Mouse (Mus musculus): ENCODE data around the gene Zbtb18. TPM values are rescaled to one million over a fixed set of nuclear protein-coding genes. Genes with fewer than 3 reads are reported as not detected.
"Not testable (repeated sequence)": the region's sequence is repeated elsewhere in the genome, so short reads cannot be mapped to it uniquely, and the experiment has no call there.

Zbtb18 gene
- total RNA-seq, 2 experiments from 2014 or later = 55.8 to 72.3 TPM

GRCm38 (mm10) chr1:177444941-177445340, 2.8 kb downstream of the Zbtb18 start:
- intact Hi-C loops (cut with DNase I; ENCODE audit: low total_unique reads) = loop anchor here (10.0 kb wide), 1 partner anchor 240 kb away; no protein-coding TSS in a partner anchor
- no peak for DNase-seq

DNA sequence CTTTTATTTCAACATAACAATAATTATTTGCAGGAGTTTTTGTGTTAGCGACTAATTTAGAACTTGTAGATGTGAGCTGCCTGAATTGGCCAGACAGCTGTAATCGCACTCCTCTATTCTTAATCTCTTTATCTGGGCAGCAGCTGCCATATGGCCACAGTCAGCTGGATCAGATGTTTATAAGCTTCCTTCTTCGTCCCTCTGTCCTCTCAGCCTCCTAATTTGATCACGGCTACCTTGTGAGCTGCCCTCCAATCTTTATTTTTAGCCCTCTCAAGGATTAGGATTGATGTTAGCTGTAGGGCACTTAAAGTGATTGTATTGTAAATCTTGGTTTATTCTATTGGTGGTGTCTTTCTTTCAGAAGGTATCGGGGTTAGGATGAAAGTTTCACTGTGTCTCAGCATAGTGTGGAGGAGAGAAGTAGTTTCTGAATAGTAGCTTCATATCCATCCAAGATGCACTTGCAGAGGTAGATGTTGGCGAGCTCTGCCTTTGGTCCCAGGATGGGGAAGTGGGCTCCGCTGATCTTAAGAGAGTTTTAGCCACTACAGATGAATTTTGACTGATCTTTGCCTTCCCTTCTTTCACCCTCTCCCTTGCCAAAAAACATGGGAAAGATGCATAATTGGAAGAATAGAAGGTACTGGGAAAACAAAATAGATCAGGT, 3.4 kb downstream of the Zbtb18 start:
- no peak for DNase-seq
- intact Hi-C loops (cut with DNase I; ENCODE audit: low total_unique reads) = loop anchor here (10.0 kb wide), 1 partner anchor 239 kb away; no protein-coding TSS in a partner anchor

DNA sequence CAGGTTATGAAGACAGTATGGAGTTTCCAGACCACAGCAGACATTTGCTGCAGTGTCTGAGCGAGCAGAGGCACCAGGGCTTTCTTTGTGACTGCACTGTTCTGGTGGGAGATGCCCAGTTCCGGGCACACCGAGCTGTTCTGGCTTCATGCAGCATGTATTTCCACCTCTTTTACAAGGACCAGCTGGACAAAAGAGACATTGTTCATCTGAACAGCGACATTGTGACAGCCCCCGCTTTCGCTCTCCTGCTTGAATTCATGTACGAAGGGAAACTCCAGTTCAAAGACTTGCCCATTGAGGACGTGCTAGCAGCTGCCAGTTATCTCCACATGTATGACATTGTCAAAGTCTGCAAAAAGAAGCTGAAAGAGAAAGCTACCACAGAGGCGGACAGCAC, 4.9 kb downstream of the Zbtb18 start:
- DNase-seq = no peak
- intact Hi-C loops (cut with DNase I; ENCODE audit: low total_unique reads) = loop anchor here (10.0 kb wide), 1 partner anchor 238 kb away; no protein-coding TSS in a partner anchor

DNA sequence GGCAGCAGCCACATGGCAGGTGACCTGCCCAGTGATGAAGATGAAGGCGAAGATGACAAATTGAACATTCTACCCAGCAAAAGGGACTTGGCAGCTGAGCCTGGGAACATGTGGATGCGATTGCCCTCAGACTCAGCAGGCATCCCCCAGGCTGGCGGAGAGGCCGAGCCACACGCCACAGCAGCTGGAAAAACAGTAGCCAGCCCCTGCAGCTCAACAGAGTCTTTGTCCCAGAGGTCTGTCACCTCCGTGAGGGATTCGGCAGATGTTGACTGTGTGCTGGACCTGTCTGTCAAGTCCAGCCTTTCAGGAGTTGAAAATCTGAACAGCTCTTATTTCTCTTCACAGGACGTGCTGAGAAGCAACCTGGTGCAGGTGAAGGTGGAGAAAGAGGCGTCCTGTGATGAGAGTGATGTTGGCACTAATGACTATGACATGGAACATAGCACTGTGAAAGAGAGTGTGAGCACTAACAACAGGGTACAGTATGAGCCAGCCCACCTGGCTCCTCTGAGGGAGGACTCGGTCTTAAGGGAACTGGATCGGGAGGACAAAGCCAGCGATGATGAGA, 5.5 kb downstream of the Zbtb18 start:
- no peak for DNase-seq
- intact Hi-C loops (cut with DNase I; ENCODE audit: low total_unique reads) = loop anchor here (10.0 kb wide), 1 partner anchor 237 kb away; no protein-coding TSS in a partner anchor

- no peak for DNase-seq
- intact Hi-C loops (cut with DNase I; ENCODE audit: low total_unique reads) = loop anchor here (10.0 kb wide), 1 partner anchor 237 kb away; no protein-coding TSS in a partner anchor
Measured at GRCm38 (mm10) chr1:177448121-177448561, 6.0 kb downstream of the Zbtb18 start.

- intact Hi-C loops (cut with DNase I; ENCODE audit: low total_unique reads) = loop anchor here (10.0 kb wide), 1 partner anchor 236 kb away; no protein-coding TSS in a partner anchor
- DNase-seq = no peak
Measured at GRCm38 (mm10) chr1:177448921-177449320, 6.8 kb downstream of the Zbtb18 start.

DNA sequence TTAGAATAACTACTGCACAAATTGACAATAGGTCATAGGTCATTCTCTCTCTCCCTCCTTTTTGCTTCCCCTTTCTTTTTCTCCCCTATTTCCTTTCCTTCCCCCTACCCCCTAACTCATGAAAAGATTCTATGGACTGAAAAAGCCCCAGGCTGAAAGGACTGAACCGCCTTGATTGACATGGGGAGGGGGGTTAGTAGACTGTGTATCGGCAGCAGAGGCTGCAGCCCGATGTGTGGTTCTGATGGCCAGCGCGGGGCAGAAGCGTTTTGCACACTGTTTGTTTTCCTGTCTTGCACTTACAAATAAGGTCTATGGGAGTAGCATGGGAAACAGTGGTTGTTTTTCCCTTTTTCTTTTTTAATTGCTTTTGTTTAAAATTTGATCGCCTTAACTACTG, 7.7 kb downstream of the Zbtb18 start:
- DNase-seq = not testable (repeated sequence)
- intact Hi-C loops (cut with DNase I; ENCODE audit: low total_unique reads) = loop anchor here (10.0 kb wide), 1 partner anchor 235 kb away; no protein-coding TSS in a partner anchor

DNA sequence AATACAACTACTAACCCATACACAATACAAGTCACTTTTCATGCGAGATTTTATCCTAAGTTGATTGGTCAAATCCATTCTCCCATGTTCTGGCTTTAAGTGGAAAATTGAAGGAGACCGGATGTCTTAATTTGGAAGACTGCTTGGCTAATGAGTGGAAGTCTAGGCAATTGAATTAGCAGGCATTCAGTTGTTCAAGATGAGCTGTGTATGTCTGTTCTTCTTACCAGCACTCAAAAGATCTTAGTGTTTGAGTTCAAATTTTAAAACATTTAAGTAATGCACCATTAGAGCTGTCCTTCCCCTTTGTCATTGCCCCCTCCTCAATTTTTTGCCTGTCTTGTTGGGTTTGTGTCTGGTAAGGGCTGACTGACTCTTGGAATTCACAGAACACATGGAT, 8.9 kb downstream of the Zbtb18 start:
- no peak for DNase-seq
- intact Hi-C loops (cut with DNase I; ENCODE audit: low total_unique reads) = no loop called here

GRCm38 (mm10) chr1:177451991-177452431, 9.9 kb downstream of the Zbtb18 start:
- intact Hi-C loops (cut with DNase I; ENCODE audit: low total_unique reads) = no loop called here
- no peak for DNase-seq

DNA sequence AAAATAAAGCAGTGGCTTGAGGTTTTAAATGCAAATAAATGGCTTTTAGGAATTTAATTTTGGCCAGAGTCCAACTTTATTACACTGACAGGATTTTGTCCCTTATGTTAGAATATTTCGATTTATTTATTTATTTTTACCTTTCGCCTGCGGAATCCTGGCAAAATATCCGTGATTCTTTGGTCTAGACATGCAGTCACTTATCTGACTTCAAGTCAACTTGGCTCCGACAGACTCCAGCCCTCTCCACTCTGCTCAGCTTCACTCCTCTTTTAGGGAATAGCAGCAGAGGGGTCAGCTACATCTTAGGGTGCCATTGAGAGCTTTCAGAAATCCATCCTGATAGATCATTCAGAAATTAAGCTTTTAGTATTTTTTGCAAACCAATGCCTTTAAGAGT, 10.8 kb downstream of the Zbtb18 start:
- DNase-seq = no peak
- intact Hi-C loops (cut with DNase I; ENCODE audit: low total_unique reads) = no loop called here

GRCm38 (mm10) chr1:177453806-177454205, 11.7 kb downstream of the Zbtb18 start:
- intact Hi-C loops (cut with DNase I; ENCODE audit: low total_unique reads) = no loop called here
- DNase-seq = no peak

GRCm38 (mm10) chr1:177454492-177454891, 12.3 kb downstream of the Zbtb18 start:
- no peak for DNase-seq
- intact Hi-C loops (cut with DNase I; ENCODE audit: low total_unique reads) = no loop called here

DNA sequence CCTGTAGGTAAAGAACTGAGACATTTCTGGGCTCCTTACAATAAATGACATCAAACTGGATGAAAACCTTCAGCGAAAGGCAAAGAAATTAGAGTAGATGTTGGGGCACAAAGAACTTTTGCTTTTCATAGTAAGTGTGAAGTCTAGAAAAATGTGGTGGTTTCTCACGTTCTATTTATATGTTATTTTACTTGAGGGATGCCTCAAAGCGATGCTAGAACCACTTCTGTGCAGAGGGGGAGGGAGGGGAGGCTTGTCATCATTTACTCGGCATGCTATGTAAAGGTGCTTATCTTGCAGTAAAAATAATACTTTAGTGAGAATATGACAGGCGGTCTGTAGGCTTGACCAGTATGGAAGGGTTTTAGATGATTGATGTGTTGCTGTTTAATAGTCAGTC, 13.3 kb downstream of the Zbtb18 start:
- intact Hi-C loops (cut with DNase I; ENCODE audit: low total_unique reads) = no loop called here
- DNase-seq = no peak

GRCm38 (mm10) chr1:177456208-177456607, 14.1 kb downstream of the Zbtb18 start:
- intact Hi-C loops (cut with DNase I; ENCODE audit: low total_unique reads) = no loop called here
- no peak for DNase-seq

- intact Hi-C loops (cut with DNase I; ENCODE audit: low total_unique reads) = no loop called here
- no peak for DNase-seq
Measured at GRCm38 (mm10) chr1:177456772-177457171, 14.6 kb downstream of the Zbtb18 start.

DNA sequence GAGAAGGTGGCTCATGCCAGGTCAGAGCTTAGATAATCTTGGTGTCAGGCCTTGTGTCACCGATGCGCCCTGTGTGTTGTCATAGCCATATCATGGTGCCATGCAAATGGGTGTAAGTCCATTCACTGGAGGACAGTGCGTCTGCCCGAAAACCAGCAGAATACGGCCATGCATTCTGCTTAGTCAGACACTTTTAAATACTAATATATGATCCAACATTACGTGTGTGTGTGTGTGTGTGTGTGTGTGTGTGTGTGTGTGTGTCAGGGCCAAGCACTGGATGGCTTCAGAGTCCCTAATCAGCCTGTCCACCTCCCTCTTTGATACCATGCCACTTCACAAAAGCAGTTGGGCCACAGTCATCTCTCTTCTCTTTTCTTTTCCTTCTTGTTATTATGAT, 15.8 kb downstream of the Zbtb18 start:
- intact Hi-C loops (cut with DNase I; ENCODE audit: low total_unique reads) = no loop called here
- DNase-seq = no peak

DNA sequence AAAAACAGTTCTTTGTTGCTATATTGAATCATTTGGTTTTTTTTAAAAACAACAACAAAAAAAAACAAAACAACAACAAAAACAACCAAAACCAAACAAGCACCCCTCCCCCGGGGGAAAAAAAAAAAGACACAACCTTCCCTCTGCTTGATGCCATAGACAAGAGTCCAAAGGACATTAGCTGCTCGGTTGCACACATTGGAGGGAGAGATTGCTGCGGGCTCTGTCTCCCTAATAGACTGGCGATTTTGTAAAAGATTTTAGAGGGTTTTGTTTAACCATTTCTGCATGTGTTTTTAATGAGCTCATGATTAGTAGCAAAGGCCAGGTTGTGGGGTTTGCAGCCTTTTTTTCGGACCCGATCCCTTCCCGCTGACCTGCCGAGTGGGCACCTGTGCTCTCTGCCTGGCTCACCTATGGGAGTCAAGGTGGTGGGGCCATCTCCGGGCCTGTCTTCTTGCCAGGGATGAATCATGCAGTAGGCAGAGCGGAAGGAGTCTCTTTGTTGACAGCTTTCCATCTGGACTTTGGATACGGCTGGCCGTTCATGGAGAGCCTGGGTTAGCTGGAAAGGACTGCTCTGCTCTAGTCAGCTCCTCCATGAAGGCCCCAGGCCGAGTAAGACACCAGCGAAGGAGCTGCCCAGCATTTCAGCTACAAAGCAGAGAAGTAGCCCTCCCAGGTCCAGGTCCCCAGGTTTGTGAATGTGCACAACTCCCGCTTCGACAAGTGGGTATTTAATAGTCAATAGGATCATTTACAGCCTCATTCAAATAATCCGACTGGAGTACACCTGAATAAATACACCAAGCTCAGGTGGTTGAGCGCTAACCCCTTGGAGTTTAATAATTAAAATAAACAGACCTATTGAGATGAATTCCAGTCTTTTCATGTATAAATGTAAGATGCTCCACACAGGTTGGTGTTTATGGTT, 16.6 kb downstream of the Zbtb18 start:
- DNase-seq = no peak
- intact Hi-C loops (cut with DNase I; ENCODE audit: low total_unique reads) = no loop called here

DNA sequence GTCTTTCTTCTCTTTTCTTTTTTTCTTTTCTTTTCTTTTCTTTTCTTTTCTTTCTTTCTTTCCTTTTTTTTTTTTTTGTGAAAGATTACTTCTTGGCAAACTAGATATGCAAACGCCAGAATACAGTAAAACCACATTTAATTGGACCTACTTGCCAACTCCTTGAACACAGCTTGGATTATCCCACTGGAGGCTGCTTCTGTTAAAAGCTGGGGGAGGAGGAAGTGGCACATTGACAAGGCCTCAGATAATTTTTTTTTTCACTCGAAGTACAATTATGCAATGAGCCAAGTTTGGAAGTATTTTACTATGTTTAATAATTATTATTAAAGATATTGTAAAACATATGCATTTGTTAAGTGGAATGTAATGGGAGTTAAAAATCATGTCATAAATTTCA, 17.4 kb downstream of the Zbtb18 start:
- no peak for DNase-seq
- intact Hi-C loops (cut with DNase I; ENCODE audit: low total_unique reads) = no loop called here

DNA sequence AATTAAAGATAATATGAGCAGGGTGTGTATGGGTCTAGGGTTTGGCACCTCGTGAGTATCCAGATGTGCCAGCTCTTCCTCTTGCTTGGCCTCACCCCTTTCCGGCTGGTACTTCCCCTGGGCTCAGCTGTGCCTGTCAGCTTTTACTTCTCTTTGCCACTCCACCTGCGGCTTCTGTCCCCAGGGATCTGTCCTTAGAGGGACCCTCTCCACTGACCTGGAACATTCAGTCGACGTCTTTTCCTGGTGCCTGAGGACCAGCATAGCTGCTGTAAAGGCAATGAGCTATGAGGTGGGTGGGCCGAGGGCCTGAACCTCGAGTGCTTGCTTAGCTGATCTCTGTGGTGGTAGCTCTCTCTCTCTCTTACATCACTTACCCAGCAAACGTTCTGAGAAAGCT, 25.0 kb downstream of the Zbtb18 start:
- intact Hi-C loops (cut with DNase I; ENCODE audit: low total_unique reads) = loop anchor here (10.0 kb wide), 1 partner anchor 108 kb away; no protein-coding TSS in a partner anchor
- DNase-seq = no peak

- intact Hi-C loops (cut with DNase I; ENCODE audit: low total_unique reads) = loop anchor here (10.0 kb wide), 1 partner anchor 106 kb away; no protein-coding TSS in a partner anchor
- no peak for DNase-seq
Measured at GRCm38 (mm10) chr1:177468436-177468835, 26.3 kb downstream of the Zbtb18 start.

Measured in gastrocnemius, postnatal 14 days (tissue).